Mouse (Mus musculus): ENCODE measurements around the gene Cdkn1a. TPM values are rescaled to one million over a fixed set of nuclear protein-coding genes. Genes with fewer than 3 reads are reported as not detected.
"Not testable (repeated sequence)": the region's sequence is repeated elsewhere in the genome, so short reads cannot be mapped to it uniquely, and the experiment has no call there.

Gene Cdkn1a
- total RNA-seq, 2 experiments from 2014 or later = 55.9 to 57.1 TPM

DNA sequence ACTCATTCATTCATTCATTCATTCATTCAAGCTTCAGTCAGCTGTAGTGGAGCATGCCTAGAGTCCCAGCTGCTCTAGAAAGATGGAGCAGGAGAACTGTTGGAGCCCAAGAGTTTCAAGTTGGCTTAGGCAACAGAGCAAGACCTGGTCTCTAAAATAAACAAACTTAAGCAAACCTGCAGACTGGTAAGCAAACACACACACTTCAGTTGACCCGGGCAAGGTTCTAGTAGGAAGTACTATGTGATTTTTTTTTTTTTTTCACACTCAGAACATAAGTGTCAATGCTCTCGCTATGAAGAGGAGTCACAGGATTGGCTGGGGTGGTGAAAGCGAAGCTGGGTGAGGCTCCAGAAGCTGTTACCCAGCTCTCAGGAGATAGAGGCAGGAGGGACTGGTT lies 31.2 kb upstream of the Cdkn1a start:
- DNase-seq = no peak

DNA sequence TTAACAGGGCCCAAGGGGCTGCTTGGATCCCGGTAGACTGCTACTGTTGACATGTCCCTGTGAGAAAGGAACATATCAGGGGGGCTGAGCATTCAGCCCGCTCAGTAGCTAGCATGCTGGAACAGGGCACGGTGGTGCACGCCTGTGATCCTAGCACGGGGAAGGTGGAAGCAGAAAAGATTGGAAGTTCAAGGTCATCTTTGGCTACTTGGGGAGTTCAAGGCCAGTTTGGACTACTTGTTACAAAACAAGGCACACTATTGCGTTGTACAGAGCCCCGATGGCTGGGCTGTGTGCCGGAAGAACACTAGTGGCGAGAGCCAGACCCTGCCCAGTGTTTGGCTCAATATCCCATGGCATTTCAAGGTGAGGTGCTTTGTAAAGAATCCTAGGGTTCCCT lies 29.8 kb upstream of the Cdkn1a start:
- DNase-seq = no peak

DNA sequence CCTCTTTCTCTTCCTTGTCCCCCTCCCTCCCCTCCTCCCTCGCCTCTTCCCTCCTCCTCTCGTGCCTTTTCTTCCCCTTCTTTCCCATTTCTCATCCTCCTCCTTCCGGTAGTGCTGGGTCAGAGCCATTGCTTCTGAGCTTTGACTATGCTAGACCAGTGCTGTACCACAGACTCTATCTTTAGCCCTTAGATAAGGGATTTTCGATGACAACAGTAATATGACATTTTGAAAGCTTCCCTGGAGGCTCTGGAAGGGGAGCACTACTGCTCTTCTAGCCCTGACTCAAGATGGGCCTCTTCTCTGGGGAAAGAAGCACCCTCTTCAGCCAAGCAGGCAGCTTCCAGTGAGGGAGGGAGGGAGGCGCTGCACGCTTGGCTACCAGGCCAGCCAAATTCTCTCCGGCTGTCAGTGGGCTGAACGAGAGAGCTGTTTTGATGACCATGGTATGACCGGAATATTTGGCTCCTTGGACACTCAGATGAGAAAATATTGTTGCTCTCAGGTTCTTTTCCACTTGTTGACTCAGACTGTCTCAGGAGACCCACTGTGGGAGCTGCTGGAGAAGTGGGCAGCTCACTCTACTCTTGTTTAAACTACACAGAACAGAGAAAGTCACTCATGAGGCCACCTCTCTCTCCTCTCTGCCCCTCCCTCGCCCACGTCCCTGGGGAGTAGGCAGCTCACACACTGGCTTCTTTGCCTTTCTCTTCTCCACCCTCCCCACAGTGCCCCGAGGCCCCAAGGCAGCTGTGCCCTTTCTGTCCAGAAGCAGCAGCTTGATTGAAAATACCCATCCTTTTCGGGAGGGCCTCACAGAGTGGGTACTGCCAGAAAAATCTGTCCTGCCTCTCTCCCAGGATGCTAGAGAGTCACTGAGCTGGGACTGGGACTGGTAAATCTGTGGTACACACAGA lies 28.4 kb upstream of the Cdkn1a start:
- DNase-seq = peak; percentile 56

DNA sequence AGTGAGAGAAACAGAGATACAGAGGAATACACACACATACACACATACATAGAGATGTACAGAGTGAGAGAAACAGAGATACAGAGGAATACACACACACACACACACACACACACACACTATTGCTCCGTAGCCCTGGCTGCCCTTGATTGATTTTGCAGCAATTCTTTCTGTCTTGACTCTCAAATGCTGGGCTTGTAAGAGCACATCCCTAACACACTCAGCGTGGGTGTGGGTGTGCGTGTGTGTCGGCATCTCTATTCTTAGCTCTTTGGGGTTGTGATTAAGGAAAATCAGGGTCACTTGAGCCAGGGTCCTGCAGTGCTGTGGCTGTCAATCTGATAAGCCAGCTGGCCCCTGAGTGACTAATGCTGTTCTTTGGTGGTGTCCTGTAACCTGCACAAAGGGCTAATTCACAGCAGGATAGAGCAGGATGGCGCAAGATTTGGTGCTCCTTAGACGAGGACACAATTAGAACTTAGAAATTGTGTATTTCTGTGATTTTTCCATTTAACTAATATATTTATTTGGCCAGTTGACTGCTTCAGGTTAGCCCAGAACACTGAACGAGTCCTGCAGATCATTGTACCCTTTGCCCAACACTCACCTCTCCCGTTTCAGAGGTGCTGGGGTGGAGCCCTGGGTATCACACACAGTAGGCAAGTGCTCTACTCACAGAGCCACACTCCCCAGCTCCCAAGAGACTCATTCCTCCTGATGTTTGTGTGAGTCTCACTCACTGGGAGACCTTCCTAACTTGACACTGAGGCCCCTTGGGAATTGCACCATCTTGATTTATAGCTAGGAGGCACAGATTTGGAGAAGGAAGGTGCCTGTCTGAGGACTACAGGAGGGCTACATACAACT lies 27.4 kb upstream of the Cdkn1a start:
- DNase-seq = no peak

DNA sequence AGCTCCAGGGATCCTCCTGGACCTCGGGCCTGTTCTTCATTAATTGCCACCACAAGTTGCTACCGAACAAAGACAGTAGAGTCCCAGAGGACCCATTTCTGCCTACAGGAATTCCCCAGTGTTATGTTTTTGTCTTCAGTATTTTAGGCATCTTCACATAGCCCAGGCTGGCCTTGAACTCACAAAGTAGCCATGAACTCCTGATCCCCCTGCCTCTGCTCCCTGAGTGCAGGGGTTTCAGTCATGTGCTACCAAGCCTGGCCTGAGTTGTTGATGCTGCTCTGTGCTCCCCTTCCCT lies 26.8 kb upstream of the Cdkn1a start:
- DNase-seq = no peak

DNA sequence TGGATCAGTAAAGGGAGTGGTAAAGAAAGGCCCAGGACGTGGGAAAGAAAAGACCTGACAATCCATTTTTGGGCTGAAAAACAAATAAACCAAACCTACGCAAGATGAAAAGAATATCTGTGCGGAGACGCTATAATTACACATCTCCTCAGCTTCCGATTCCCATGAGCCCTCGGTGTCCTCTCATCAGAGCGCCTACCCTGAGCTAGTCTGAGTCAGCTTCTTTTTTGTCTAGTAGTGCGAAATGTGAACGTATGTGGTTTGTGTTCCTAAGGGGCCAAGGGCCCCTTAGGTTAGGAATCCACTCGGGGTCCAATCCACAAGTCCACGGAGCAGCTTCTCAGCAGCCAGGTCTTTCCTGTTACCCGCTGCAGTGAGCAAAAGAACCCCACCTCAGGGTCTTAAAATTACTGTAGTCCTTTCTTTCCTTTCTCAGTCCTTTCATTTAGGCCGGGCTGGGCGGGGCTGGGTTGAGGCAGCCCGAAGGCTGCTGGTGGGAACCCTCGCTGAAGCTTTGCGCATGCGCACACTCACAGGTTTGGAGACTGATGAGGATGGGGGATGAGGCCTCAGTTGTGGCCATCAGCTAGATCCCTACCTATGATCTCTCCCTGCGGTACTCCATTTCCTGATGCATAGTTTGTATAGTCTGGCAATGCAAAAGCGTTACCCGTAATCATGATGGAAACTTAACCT lies 25.4 kb upstream of the Cdkn1a start:
- DNase-seq = no peak

DNA sequence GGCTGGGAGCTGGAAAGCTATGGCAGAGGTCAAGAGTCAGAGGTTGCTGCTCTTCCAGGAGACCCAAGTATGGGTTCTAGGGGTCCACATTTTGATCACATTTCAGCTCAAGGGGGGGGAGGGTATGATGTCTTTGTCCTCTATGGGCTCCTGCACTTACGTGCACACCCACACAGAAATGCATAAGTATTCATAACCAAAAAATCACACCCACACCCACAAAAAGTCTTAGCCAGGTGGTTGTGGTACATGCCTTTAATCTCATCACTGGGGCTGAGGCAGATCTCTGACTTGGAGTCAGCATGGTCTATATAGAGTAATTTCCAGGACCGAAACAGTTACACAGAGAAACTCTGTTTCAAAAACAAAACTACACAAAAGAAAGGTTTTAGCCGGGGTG lies 24.8 kb upstream of the Cdkn1a start:
- DNase-seq = no peak

DNA sequence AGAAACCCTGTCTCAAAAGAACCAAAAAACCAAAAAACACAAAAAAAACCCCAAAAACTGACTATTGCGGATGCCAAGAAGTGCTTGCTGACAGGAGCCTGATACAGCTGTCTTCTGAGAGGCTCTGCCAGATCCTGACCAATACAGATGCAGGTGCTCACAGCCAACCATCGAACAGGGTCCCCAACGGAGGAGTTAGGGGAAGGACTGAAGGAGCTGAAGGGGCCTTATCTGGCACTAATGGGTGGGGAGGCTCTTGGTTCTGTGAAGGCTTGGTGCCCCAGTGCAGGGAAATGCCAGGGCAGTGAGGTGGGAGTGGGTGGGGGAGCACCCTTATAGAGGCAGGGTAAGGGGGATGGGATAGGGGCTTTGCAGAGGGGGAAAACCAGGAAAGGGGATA lies 23.4 kb upstream of the Cdkn1a start:
- not testable (repeated sequence) for DNase-seq

DNA sequence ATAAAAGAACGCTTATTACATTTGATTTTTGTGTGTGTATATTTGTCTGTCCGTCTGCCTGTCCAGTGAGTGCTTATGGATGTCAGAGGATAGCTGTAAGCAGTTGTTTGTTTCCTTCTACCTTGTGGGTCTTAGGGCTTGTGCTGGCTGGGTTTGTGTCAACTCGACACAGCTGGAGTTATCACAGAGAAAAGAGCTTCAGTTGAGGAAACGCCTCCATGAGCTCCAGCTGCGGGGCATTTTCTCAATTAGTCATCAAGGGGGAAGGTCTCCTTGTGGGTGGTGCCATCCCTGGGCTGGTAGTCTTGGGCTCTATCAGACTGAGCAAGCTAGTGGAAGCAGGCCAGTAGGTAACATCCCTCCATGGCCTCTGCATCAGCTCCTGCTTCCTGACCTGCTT lies 22.9 kb upstream of the Cdkn1a start:
- no peak for DNase-seq

DNA sequence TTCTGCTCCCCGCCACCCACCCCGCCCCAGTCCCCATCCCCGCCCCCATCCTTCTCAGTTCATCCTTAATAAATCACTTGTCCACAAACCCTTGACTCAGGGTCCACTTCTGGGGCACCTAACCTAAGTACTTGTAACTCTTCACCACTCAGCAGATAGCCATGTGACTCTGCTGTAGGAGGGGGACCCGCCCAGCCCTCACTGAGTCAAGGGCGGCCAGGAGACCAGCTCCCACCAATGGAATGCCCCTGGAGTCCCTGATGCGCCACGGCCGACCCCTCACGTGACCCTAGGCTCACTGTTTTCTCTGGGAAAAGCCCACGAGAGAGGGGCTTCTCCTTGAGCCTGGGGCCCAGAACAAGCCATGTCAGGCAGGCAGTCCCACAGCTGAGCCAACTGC lies 21.7 kb upstream of the Cdkn1a start:
- DNase-seq = no peak

DNA sequence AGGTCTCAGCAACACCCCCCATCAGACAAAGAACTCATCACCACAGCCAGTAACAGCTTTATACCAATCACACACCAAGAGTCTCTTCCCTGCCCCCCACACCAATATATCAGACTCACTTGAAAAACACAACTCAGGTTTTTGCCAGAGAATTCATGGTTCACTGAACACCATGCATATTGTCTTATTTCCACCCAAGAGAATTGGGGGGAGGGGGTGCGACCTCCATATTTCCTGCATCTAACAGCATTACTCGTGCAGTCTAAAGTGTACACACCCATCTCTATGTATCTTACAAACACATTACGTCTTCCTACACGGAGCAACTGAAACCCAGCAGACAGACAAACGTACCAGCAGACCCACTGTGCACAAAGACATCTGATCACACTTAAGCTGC lies 19.0 kb upstream of the Cdkn1a start:
- DNase-seq = no peak

DNA sequence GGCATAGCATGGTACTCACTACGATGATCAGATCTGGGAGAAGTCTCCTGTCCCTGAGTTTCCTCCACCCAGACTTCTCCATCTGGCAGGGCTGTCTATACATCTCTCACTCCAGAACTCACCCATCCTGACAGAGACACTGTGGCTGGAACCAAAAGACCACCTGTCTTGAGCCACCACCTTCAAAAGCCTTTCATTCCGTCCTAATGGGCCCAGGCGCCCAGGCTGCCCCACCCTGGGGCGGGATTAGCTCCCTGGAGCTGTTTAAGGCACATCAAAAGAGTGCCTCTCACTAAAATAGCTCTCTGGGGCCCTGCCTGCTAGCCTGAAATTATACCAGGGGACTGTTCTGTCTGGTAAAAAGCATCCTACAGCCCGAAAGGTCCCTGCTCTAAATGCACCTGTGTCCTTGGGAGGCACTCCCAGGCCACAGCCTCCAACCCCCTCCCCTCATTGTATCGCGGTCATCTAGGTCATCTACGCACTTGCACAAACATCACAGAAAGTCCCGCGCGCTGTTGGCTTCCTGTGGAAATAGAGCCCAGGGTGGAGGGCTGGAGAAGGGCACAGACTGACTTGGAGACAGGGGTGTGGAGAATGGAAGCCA lies 18.0 kb upstream of the Cdkn1a start:
- no peak for DNase-seq

DNA sequence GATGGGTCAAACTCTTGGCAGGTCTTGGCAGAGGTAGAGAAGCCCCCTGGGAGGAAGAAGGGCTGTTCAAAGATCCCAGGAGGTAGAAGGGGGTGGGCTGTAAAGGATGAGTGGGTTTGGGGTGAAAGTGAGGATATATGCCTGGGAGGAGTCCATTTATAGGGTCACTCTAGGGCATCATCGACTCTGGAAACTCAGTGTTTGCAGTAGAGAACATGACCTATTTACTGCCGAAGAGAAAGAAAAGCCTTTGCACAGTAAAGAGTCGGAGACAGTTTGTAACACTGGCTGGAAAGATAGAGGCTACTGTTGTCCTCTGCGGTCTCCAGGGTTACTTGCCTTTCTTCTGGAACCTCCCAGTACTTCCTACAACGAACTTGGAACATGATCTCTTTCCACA lies 17.5 kb upstream of the Cdkn1a start:
- no peak for DNase-seq

DNA sequence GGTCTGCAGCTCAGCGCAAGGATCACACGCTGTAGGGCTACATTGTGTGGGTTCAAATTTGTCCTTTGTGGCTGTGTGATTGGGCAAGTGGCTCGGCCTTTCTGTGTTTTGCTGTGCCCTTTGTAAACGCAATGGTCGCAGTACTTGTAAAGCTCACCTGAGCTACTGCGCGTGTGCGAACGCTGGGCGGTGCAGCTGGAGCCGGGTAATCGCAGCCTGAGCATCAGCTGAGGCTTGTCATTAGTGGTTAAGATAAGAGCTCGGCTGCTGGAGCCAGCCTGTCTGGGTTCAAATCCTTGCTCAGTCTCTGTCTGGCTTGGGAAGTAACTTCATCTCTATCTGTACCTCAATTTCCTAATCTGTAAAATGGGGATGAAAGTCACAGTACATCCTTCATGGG lies 16.7 kb upstream of the Cdkn1a start:
- DNase-seq = no peak

DNA sequence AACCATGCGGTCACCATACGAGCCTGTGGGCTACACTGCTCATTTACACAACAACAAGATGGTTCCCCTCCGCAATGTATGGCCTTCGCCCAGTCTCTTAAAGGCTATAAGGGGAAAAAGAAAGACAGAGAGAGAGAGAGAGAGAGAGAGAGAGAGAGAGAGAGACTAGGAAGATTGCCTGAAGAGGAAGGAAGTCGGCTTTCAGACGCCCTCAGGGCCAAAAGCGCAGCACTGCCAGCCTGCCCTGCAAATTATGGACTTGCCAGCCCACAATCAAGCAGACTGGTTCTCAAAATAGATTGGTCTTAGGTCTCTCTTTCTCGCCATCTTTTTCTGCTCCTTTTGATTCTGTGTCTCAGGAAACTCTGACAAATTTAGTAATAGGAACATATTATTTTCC lies 14.5 kb upstream of the Cdkn1a start:
- no peak for DNase-seq

DNA sequence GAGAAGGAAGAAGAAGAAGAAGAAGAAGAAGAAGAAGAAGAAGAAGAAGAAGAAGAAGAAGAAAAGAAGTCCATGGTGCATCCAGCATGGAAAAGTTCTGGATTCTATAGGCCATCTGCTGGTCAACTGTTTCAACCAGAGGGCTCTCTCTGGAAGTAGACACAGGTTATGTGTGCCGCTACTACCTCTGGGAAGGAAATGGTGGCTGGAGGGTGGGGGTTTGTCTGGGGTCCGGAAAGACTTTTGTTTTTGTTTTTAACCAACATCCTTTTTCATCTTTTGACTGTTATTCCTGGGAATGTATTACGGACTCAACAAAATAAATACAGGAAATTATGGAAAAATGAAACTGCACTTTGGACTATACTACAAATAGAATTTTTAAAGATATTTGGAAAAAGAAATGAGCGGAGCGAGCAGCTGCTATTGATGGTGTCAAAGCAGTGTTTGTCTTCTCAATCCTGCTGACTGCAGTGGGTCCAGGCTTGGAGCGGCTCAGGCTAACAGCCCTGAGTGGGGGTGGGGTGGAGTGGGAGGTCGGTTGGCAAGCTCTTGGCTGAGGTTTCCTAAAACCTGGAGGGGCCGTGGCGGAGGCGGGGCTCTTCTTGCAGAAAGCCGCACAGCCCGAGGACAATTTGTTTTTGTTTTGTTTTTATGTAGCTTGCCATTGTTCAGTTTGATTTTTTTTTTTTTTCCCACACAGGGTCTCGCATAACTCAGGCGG lies 12.8 kb upstream of the Cdkn1a start:
- DNase-seq = peak; percentile 58

DNA sequence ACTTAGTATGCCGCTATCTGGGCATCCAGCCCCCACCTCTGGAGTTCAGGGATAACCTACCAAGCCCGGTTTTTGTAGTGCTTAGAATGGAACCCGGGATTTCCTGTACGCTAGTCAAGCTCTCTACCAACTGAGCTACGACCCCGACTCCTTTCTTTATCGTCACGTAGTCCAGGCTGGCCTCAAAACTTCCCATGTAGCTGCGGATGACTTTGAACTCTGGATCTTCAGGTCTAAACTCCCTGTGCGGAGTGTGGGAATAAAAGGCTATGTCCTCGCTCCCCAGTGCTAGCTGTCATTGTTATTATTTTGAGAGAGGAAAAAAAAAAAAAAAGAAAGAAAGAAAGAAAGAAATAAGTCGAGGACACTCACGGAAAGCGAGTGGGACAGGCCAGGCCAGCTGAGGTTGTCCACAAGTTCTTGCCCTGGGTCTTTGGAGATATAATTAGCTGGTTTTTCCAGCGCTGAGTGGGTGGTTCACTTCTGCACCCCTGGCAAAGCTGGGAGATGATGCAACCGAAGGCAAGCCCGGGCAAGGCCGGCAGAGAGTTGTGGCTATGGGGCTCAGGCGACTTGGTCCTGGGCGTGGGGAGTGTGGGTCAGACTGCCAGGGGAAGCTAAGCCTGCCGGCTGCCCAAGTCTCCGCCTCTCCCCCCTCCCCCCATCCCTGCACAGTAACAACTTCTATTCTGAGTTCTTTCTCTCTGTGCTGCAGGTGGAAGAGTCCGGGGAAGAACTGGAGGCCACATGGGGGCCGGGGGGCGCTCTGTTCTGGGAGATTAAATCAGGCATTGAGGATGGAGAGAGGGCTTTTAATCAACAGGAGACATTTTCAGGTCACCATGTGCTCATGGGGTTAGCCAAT lies 12.0 kb upstream of the Cdkn1a start:
- peak; percentile 72 for DNase-seq

DNA sequence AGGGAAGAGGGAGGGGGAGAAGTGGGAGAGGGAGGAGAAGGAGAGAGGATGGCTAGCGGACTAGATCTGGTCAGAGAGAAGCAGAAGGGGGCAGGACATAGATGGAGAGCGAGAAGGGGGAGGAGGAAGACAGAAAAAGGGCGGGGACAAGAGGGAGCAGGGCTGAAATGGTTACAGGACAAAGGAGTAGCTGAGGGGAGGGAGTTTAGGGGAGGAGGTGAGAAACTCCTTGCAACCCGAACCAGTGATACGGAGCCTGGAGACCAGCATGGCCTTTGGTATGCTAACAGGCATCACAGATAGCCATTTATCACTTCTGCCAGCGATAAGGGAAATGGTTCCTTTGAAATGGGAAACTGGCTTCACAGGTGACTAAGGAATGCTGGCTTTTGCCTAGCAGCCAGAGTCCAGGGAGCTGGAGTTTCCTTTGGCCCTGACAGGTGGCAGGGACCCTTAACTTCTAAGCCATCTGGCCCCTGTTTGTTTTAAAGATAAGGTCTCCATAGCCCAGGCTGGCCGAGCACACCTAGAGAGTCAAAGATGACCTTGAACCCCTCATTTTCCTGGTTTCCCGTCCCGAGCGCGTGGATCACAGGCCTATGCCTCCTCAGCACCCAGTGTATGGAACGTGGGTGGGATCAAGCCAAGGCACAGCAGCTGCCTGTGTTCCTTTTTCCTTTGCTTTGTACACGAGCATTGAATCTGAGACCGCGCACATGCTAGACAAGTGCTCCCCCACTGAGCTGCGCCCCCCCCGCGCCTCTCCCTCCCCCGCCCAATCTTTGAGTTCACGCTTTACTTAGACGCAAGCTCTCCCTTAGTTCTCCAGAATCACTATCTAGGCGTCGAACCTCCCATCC lies 9.8 kb upstream of the Cdkn1a start:
- DNase-seq = no peak

DNA sequence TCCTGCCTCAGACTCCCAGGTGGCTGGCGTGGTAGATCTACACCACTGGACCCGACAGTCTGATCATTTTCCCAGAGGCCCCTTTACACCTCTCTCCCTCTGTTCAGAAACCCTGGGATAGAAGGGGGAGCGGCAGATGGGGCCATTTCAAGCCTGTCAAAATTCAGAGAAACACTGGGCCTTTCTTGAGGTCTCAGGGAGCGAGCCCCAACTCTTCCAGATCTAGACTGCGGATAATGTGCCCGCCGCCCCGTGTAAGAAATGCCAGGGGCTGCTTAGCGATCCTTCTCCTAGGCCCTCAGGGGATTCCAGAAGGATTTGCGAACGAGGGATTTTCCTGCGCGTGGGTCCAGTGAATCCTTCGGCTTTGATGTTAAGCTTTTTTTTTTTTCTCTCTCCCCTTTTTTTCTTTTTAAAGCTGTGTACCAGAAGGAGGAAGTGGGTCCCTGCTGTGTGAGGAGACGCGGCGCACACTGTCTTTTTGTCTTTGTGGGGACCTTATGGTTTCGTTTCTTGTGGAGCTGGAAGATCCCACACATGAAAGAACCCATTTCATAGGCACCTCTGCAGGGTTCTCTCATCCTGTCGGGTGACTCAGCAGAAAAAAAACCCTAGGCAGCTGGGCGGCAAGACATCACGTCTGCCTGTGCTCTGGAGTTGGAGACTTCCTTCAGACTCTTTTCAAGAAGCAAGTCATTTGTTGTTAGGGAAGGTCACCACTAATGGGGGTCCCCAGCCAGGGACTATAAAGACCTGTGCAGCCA lies 9.0 kb upstream of the Cdkn1a start:
- no peak for DNase-seq

All from heart, postnatal 4 days (tissue).